Mouse (Mus musculus) cortical plate, adult 2 months (tissue): ENCODE data around the gene Paf1. TPM values are rescaled to one million over a fixed set of nuclear protein-coding genes. Genes with fewer than 3 reads are reported as not detected.

Source experiments
- H3K27ac ChIP-seq: fragments of 200-500 bp; 2 replicates; pipeline ENCODE4 v1.5.1; 2012; ENCODE audit warnings: low read length, control low read depth, inconsistent platforms; ENCODE audit not compliant: insufficient read depth
- H3K4me1 ChIP-seq: fragments of 200-500 bp; 2 replicates; pipeline ENCODE4 v1.6.1; 2011; ENCODE audit warnings: low read length; ENCODE audit not compliant: control insufficient read depth, insufficient read depth
- H3K4me3 ChIP-seq: fragments of 200-500 bp; 2 replicates; pipeline ENCODE4 v1.5.1; 2011; ENCODE audit warnings: mild to moderate bottlenecking, low read length, control low read depth; ENCODE audit not compliant: insufficient read depth
- CTCF ChIP-seq: fragments of 200-500 bp; IDR thresholded peaks from 2 replicates; pipeline ENCODE4 v1.5.1; 2011; ENCODE audit warnings: mild to moderate bottlenecking, control low read depth, low read length; ENCODE audit not compliant: insufficient read depth; ENCODE audit errors: extremely low read depth
- POLR2A ChIP-seq: fragments of 200-500 bp; IDR thresholded peaks from 2 replicates; pipeline ENCODE4 v1.6.1; 2011; ENCODE audit warnings: mild to moderate bottlenecking, low read length, control low read depth; ENCODE audit not compliant: insufficient read depth; ENCODE audit errors: extremely low read depth
- polyA plus RNA-seq: library from polyadenylated mRNA; depleted of rRNA; stranded (reverse); fragments of >200 nt; gene quantifications from 2 replicates; pipeline ENCODE4 v1.2.3, GENCODE M21; 2012

The Paf1 gene
- polyA plus RNA-seq, 1 experiment, result 101 TPM

DNA sequence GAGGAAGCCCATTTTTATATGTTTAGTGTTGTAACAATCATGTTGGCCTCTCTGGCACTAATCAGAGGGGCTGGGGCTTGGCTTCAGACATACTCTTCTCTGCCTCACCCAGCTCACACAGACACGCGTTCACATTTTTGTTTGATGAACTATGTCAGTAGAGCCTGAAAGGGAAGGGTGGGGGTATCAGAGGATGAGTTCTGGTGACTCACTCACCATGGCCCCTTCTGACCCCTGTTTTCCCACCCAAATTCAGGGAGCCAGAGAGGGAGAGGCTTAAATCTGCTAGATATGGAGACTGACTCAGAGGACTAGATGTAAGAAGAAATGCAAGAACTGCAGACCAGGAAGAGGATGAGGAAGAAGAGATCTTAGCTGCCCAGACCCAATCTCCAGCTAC lies 26.7 kb downstream of the Paf1 start:
- Histone ChIP-seq H3K4me1 (peaks cover 2% of the 10 kb centered on the region; the same call in 1 of the 2 replicates), H3K27ac (no peak overlapping the region), H3K4me3 (no peak overlapping the region)
- TF ChIP-seq POLR2A (no peak), CTCF (no peak)

DNA sequence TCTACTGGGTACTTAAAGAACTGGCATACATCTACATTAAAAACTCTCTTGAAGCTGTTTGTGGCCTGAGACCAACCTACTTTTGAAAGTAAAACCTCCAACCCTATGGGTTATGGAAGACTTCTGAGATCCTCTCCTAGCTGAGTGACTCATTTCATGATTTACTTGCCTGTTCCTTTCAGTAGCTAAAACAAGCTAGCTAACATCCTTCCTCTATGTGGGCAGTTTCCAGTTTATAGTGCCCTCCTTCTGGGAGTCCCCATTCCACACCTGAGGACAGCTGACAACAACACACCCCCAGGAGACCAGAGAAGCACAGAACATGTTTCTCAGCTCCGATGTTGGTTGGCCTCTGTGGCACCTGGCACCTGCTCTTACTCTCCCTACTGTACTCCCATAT lies 30.3 kb downstream of the Paf1 start:
- H3K4me3 ChIP-seq, result no peak overlapping the region
- H3K4me1 ChIP-seq, result peaks cover 3% of the 10 kb centered on the region; the same call in 1 of the 2 replicates
- no peak overlapping the region for H3K27ac ChIP-seq
- TF ChIP-seq CTCF (no peak), POLR2A (no peak)

- H3K4me3 ChIP-seq, result no peak overlapping the region
- TF ChIP-seq CTCF (no peak), POLR2A (no peak)
- peaks cover 4% of the 10 kb centered on the region; the same call in 1 of the 2 replicates for H3K4me1 ChIP-seq
- H3K27ac ChIP-seq, result no peak overlapping the region
Observed at GRCm38 (mm10) chr7:28427738-28428137, 35.0 kb downstream of the Paf1 start.

- Histone ChIP-seq H3K4me1 (peaks cover 4% of the 10 kb centered on the region; the same call in 1 of the 2 replicates), H3K27ac (no peak overlapping the region), H3K4me3 (no peak overlapping the region)
- TF ChIP-seq CTCF (no peak), POLR2A (no peak)
Observed at GRCm38 (mm10) chr7:28430512-28430911, 37.8 kb downstream of the Paf1 start.

- H3K4me3 ChIP-seq, result no peak overlapping the region
- no peak overlapping the region for H3K27ac ChIP-seq
- no peak for TF ChIP-seq POLR2A
- TF ChIP-seq CTCF, result no peak
- peaks cover 3% of the 10 kb centered on the region; the same call in 1 of the 2 replicates for H3K4me1 ChIP-seq
Observed at GRCm38 (mm10) chr7:28432252-28432651, 39.5 kb downstream of the Paf1 start.

DNA sequence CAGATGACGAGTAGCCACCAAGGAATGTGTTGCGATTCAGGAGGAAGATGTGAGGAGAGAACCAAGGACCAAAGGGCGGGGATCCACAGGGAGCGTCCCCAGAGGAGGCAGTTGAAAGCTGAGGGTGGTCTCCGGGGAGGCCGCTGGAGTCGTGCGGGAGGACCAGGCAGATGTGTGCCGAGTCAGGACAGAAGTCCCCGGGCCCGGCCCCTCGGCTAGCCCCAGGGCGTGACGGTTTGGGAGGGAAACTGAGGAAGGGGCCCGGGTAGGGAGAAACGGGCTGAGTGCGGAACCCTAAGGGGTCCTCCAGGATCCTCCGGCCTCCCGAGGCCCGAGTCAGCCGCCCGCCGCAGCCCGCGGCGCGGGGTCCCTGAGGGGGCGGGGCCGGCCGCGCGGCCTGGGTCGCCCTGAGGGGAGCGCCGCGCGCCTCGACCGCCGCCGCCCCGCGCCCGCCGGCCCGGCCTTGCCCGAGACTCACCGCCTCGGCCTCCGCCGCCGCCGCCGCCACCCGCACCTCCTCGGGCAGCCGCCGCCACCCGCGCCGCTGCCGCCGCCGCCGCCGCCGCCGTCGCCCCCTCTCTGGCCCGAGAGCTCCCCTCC lies 43.0 kb downstream of the Paf1 start:
- H3K4me1 ChIP-seq, result no peaks in the 10 kb centered on the region; the same call in 1 of the 2 replicates
- no peak overlapping the region for H3K27ac ChIP-seq
- peak overlapping the region; percentile 48 for H3K4me3 ChIP-seq
- TF ChIP-seq POLR2A (no peak), CTCF (no peak)

DNA sequence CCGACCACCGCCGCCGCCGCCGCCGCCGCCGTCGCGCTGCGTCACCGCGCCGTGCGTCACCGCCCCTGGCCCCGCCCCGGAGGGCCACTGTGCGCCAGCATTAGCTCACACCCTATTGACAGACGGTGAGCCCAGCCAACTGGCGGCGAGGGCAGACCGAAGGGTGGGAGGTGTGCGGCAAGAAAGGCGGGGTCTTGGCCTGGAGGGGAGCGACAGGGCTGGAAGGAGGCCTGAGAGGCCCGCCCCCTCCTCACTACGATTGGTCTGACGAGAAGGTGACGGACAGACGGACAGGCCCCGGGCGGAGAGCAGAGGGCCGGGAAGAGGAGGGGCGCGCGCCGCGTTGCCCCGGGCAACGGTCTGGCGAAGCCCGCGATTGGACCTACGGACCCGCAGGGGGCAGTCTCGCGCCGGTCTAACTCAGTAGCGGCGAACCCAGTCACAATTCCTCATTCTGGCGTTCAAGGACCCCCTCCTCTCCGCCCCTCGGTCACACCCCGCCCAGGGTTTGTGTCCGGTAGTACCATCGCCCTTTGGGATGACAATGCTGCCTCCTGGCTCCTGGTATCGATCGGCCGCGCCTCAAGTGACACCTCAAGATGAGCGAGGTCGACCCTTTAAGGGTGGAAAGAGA lies 43.6 kb downstream of the Paf1 start:
- H3K4me3 ChIP-seq, result peak overlapping the region; percentile 65
- peak overlapping the region; percentile 9; the same call in 1 of the 2 replicates for H3K27ac ChIP-seq
- TF ChIP-seq POLR2A (peak; percentile 49; the same call in 1 of the 2 replicates), CTCF (peak; percentile 48)
- H3K4me1 ChIP-seq, result no peaks in the 10 kb centered on the region; the same call in 1 of the 2 replicates

DNA sequence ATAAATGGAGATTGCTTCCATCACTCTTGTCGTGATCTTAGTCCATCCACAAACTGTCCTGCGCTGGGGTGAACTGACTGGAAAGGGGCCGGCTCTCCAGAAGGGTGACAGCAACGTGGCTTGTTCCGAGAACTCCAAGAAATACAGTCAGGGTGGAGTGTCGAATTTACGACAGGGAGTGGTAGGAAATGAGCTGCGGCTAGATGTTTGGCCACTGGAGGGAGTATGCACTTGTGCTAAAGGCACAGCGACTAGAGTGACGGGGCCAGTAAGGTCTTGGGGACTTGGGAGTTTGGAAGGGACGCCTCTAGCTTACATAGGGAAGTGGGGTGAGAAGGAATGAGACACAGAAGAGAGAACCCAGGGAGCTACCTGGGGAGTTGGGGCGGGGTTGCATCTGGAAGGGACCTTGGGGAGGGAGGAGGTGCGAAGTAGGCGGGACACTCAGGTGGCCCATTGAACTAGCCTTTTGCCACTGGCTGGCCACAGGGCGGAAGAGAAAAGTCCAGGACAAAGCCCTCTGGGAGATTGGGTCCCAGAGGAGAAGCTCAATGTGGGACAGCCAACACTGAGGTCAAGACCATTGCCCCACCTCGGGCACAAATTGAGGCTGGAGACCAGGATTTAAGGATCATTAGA lies 44.3 kb downstream of the Paf1 start, which contains the start of gene Gmfg:
Gene Gmfg (plus strand): TSS at position 516 of the 639 bp plus-strand sequence.
- H3K4me1 ChIP-seq, result no peaks in the 10 kb centered on the region; the same call in 1 of the 2 replicates
- H3K4me3 ChIP-seq, result peak within 1 kb of the TSS; percentile 65
- H3K27ac ChIP-seq, result peak within 1 kb of the TSS; percentile 9; the same call in 1 of the 2 replicates
- TF ChIP-seq POLR2A (no peak), CTCF (peak; percentile 66)

- Histone ChIP-seq H3K4me3 (no peak overlapping the region), H3K4me1 (no peaks in the 10 kb centered on the region; the same call in 1 of the 2 replicates), H3K27ac (no peak overlapping the region)
- TF ChIP-seq POLR2A (no peak), CTCF (no peak)
Observed at GRCm38 (mm10) chr7:28437964-28438363, 45.2 kb downstream of the Paf1 start.
